Mouse (Mus musculus) liver, postnatal 0 days (tissue): ENCODE results near the gene Dynlt1b. TPM values are rescaled to one million over a fixed set of nuclear protein-coding genes. Genes with fewer than 3 reads are reported as not detected.
A peak's percentile ranks its signal among the peaks of the same experiment; 100 is the strongest.
"Not testable (repeated sequence)": the region's sequence is repeated elsewhere in the genome, so short reads cannot be mapped to it uniquely, and the experiment has no call there.

ENCODE experiments used
- ATAC-seq: fragments of 200-750 bp; cut with Nextera tagmentation; 2 replicates; pipeline ENCODE4 v1.8.0; 2017; ENCODE audit warnings: mild to moderate bottlenecking, moderate library complexity
- DNase-seq: peaks from one replicate; pipeline ENCODE4 v3.0.0-alpha.2; 2016
- H3K27ac ChIP-seq: fragments of 300-500 bp; sonication (generic); 2 replicates; pipeline ENCODE4 v1.5.1; 2014; ENCODE audit warnings: antibody characterized with exemption, moderate library complexity, mild to moderate bottlenecking, low read depth
- H3K27me3 ChIP-seq: fragments of 300-500 bp; sonication (generic); 2 replicates; pipeline ENCODE4 v1.6.1; 2014; ENCODE audit warnings: low read length, control low read depth, mixed read lengths; ENCODE audit not compliant: insufficient read depth
- H3K36me3 ChIP-seq: fragments of 300-500 bp; sonication (generic); replicated peaks from 2 replicates; pipeline ENCODE4 v1.6.1; 2014; ENCODE audit warnings: mild to moderate bottlenecking, control low read depth, low read length, moderate library complexity, mixed read lengths; ENCODE audit not compliant: insufficient read depth
- H3K4me1 ChIP-seq: fragments of 300-500 bp; sonication (generic); 2 replicates; pipeline ENCODE4 v1.6.1; 2014; ENCODE audit warnings: antibody characterized with exemption, mild to moderate bottlenecking, control low read depth; ENCODE audit not compliant: insufficient read depth
- H3K4me2 ChIP-seq: fragments of 300-500 bp; sonication (generic); 2 replicates; pipeline ENCODE4 v1.6.1; 2014; ENCODE audit warnings: low read depth, mild to moderate bottlenecking, low read length, moderate library complexity, mixed read lengths
- H3K4me3 ChIP-seq: fragments of 300-500 bp; sonication (generic); 2 replicates; pipeline ENCODE4 v1.5.1; 2014; ENCODE audit warnings: low read depth, low read length
- H3K9ac ChIP-seq: fragments of 300-500 bp; sonication (generic); replicated peaks from 2 replicates; pipeline ENCODE4 v1.6.1; 2014; ENCODE audit warnings: mild to moderate bottlenecking, moderate library complexity
- H3K9me3 ChIP-seq: fragments of 300-500 bp; sonication (generic); 2 replicates; pipeline ENCODE4 v1.6.1; 2016; ENCODE audit warnings: mild to moderate bottlenecking, control low read depth, low read length, mixed read lengths
- WGBS: fragments of 180-500 bp; shearing (Covaris S2); extraction: QIAGEN DNeasy Blood & Tissue Kit; methylation state at CpG from one replicate; pipeline ENCODE4 v1.1.7; 2014; ENCODE audit not compliant: insufficient replicate concordance; 5-methylcytosine and 5-hydroxymethylcytosine counted together
- polyA plus RNA-seq: library from polyadenylated mRNA; unstranded; fragments of >200 nt; fragmentation: Nextera tagmentation; extraction: Ambion mirVana; gene quantifications from 2 replicates; pipeline ENCODE4 v1.2.1, GENCODE M21; 2015

Dynlt1b gene
- polyA plus RNA-seq, 1 experiment from 2014 or later = 164 TPM

DNA sequence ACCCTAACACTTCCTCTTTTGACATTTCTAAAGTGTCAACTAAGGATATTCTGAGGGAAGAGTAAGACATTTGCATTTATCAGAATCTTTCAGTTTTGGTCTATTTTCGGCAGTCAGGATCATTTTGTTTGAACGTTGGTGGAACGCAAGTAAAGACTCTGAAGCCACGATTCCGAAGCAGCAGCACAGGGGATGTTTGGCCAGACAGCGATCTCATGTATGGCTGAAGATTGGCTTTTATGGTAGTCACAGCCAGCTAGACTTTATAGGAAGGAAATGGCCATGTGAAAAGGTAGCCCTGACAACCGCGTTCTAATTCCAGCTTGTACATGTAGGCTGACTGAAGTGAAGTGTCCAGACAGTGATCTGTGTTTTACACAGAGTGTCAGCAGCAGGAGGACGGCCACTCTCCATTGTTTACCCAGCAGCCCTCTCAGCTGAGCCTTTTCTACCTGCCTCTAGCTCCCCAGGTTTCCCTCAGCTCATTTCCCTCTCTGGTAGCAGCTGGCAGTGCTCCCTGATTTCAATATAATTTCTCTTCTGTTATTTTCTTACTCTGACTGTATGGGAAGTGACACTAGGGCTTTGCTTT lies 594 bp downstream of the Dynlt1b start:
- H3K27ac ChIP-seq = peak overlapping the region; percentile 73
- H3K4me3 ChIP-seq = peak overlapping the region; percentile 65
- peak; percentile 48 for ATAC-seq
- H3K36me3 ChIP-seq, DNase-seq, H3K27me3 ChIP-seq, H3K9me3 ChIP-seq, H3K4me1 ChIP-seq: not testable (repeated sequence)
- WGBS = under 1% methylated on average over 8 of the region's 9 CpGs
- peak overlapping the region; percentile 71 for H3K4me2 ChIP-seq
- peak overlapping the region; percentile 73 for H3K9ac ChIP-seq

DNA sequence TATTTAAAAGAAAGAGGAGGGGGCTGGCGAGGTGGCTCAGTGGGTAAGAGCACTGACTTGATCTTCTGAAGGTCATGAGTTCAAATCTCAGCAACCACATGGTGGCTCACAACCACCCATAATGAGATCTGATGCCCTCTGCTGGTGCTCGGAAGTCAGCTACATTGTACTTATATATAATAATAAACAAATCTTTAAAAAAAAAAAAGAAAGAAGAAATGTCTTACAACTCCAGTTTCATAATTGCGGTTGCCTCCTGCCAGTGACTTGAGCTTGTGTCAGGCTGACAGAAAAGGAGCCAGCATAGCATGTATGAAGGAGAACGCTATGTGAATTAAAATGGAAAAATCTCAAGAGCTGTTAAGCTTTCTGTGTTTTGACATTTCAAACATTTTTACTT lies 2.5 kb downstream of the Dynlt1b start:
- H3K27ac ChIP-seq = not testable (repeated sequence)

DNA sequence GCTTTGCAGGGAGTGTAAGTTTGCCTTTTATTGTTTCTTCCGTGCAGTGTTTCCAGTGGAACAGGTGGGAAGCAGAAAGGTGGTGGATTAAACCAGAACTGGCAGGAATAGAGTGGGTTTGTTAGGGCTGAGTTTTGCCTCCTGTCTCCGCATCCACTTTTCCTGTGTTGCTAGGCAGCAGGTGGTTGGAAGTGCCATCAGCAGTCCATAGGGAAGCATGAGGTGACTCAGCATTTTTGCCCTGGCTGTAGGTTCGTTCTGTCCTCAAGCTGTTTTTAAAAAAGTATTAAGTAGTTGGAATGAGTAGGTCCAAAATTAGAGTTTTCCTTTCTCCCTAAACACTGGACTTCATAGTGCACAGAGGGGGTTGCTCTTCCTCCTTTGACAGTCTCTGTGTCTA lies 3.8 kb downstream of the Dynlt1b start:
- not testable (repeated sequence) for H3K36me3 ChIP-seq
- 77% methylated on average over 3 of the region's 3 CpGs for whole genome bisulfite sequencing

More for the DNA sequence above, 2.5 kb downstream of the Dynlt1b start:
- not testable (repeated sequence) for H3K27me3 ChIP-seq, H3K36me3 ChIP-seq, ATAC-seq, H3K9ac ChIP-seq, H3K4me3 ChIP-seq, H3K4me2 ChIP-seq, DNase-seq, H3K4me1 ChIP-seq, H3K9me3 ChIP-seq
- 83% methylated on average over 3 of the region's 4 CpGs for WGBS

DNA sequence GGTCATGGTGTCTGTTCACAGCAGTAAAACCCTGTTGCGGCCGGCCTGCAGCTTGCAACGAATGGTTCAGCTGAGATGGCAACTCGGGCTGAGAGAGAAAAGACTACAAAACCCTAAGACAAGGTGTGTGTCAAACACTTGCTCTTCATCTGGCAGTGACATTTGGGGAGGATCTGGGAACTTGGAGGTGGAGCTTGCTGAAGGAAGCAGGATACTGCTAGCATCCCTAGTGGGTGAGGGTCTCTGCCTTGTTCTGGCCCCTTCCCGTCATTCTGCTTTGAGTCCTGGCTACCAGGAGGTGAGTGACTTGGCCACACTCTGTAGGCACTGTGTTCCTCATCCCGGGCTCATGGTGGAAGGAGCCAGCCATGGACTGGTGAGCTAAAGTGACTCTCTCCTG lies 8.2 kb downstream of the Dynlt1b start:
- H3K9me3 ChIP-seq, H3K9ac ChIP-seq, DNase-seq, H3K4me2 ChIP-seq, H3K4me3 ChIP-seq, H3K27me3 ChIP-seq, H3K4me1 ChIP-seq, H3K36me3 ChIP-seq, ATAC-seq, H3K27ac ChIP-seq: not testable (repeated sequence)
- 73% methylated on average over 6 of the region's 6 CpGs for WGBS

More for the DNA sequence above, 3.8 kb downstream of the Dynlt1b start:
- H3K9ac ChIP-seq, ATAC-seq, H3K27ac ChIP-seq, H3K4me2 ChIP-seq, DNase-seq, H3K9me3 ChIP-seq, H3K27me3 ChIP-seq, H3K4me3 ChIP-seq, H3K4me1 ChIP-seq: not testable (repeated sequence)

- H3K36me3 ChIP-seq, H3K9me3 ChIP-seq, H3K9ac ChIP-seq, H3K4me1 ChIP-seq, H3K27ac ChIP-seq, DNase-seq, H3K4me3 ChIP-seq, ATAC-seq, H3K27me3 ChIP-seq, H3K4me2 ChIP-seq: not testable (repeated sequence)
- WGBS = 88% methylated on average over 9 of the region's 13 CpGs
Observed at GRCm38 (mm10) chr17:6439913-6440312, 10.0 kb downstream of the Dynlt1b start.

- not testable (repeated sequence) for H3K4me1 ChIP-seq, H3K4me3 ChIP-seq, H3K36me3 ChIP-seq, H3K9ac ChIP-seq, ATAC-seq, H3K27me3 ChIP-seq, H3K4me2 ChIP-seq, H3K27ac ChIP-seq, H3K9me3 ChIP-seq, DNase-seq
- 85% methylated on average over 13 of the region's 13 CpGs for WGBS
Observed at GRCm38 (mm10) chr17:6440493-6441077, 10.7 kb downstream of the Dynlt1b start.

GRCm38 (mm10) chr17:6441254-6441653 lies 11.3 kb downstream of the Dynlt1b start:
- DNase-seq, H3K9ac ChIP-seq, H3K4me2 ChIP-seq, H3K27ac ChIP-seq, H3K4me1 ChIP-seq, H3K4me3 ChIP-seq, H3K27me3 ChIP-seq, H3K9me3 ChIP-seq, H3K36me3 ChIP-seq, ATAC-seq: not testable (repeated sequence)
- WGBS = 93% methylated on average over 5 of the region's 5 CpGs

GRCm38 (mm10) chr17:6442513-6442912 lies 12.6 kb downstream of the Dynlt1b start:
- 91% methylated on average over 3 of the region's 7 CpGs for WGBS
- not testable (repeated sequence) for H3K9me3 ChIP-seq, H3K4me3 ChIP-seq, H3K36me3 ChIP-seq, H3K27me3 ChIP-seq, ATAC-seq, DNase-seq, H3K4me2 ChIP-seq, H3K4me1 ChIP-seq, H3K9ac ChIP-seq, H3K27ac ChIP-seq

- H3K4me3 ChIP-seq, DNase-seq, H3K36me3 ChIP-seq, H3K9ac ChIP-seq, H3K27ac ChIP-seq, H3K4me2 ChIP-seq, H3K27me3 ChIP-seq, H3K9me3 ChIP-seq, H3K4me1 ChIP-seq: not testable (repeated sequence)
- peak; percentile 69 for ATAC-seq
- 73% methylated on average over 8 of the region's 16 CpGs for WGBS
Observed at GRCm38 (mm10) chr17:6445794-6446587, 16.1 kb downstream of the Dynlt1b start.
